ENCODE assay signal across 10 mouse cellular contexts in the genomic region with DNA sequence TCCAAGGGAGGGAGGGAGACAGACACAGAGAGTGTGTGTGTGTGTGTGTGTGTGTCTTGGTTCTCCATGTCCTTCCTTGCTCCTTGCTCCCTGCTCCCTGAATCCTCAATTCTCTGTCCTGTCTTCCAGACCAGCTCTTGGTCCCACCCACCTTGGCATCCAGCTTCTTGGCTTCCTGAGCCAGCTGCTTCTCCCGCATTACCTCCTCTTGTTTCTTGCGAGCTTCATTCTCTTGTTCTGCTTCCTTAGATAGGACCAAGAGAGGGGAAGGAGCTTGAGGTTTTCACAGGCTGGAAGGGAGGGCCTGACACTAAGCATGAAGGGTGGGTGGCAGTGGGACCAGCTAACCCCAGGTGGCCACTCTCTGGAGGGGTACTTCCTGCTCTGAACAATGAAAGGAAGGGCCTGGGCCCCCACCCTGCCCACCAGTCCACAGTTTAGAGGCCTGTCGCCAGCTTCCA. TPM values are rescaled to one million over a fixed set of nuclear protein-coding genes. Genes with fewer than 3 reads are reported as not detected.
DNase-seq lines count a peak whose midpoint lies in the region; ATAC-seq lines count a peak whose summit lies in the region.
"Had no signal": no experiment of that assay in that cellular context is flagged by ENCODE, and none has a peak within 500 bp of the region (broad histone marks: within the 10 kb centered on the region; RNA-seq: fewer than 3 reads in every experiment).

No protein-coding gene starts in this region.

- no peak for DNase-seq in hindbrain, embryonic 11.5 days (ENCODE audit: low spot score)
- DNase-seq in kidney, adult 18-20 months, result peak; percentile 46
- peak; percentile 48 for DNase-seq in lung, postnatal 25 days (ENCODE audit: low spot score)
- no peak for DNase-seq in thymus, postnatal 0 days (ENCODE audit: low spot score)
- DNase-seq: thymus, postnatal 25 days had no signal

- H3K27me3 ChIP-seq in hindbrain, embryonic 12.5 days, result no peaks in the 10 kb centered on the region
- H3K27me3 ChIP-seq in hindbrain, embryonic 11.5 days (ENCODE audit: control insufficient read depth, insufficient read depth, low read length), result no peaks in the 10 kb centered on the region
- no peaks in the 10 kb centered on the region for H3K27me3 ChIP-seq in heart, embryonic 12.5 days (replicated peaks)
- no peaks in the 10 kb centered on the region for H3K27me3 ChIP-seq in midbrain, embryonic 13.5 days

- no peak overlapping the region for H3K9ac ChIP-seq in hindbrain, embryonic 12.5 days
- H3K9ac ChIP-seq in hindbrain, embryonic 11.5 days (ENCODE audit: low read depth, low read length), result no peak overlapping the region
- no peak overlapping the region for H3K9ac ChIP-seq in heart, embryonic 12.5 days
- H3K9ac ChIP-seq in midbrain, embryonic 13.5 days (replicated peaks), result no peak overlapping the region
- H3K9ac ChIP-seq: liver, embryonic 14.5 days had no signal

- ATAC-seq in hindbrain, embryonic 12.5 days (ENCODE audit: low FRiP score), result no peak
- no peak for ATAC-seq in hindbrain, embryonic 11.5 days (ENCODE audit: low FRiP score)
- ATAC-seq in heart, embryonic 12.5 days (ENCODE audit: insufficient number of reproducible peaks, low FRiP score), result 0 out of 2 replicates have a peak, but pooled peaks have one; percentile 15
- ATAC-seq in midbrain, embryonic 13.5 days, result no peak

- no peak overlapping the region for H3K4me3 ChIP-seq in hindbrain, embryonic 12.5 days
- no peak overlapping the region for H3K4me3 ChIP-seq in hindbrain, embryonic 11.5 days (ENCODE audit: low read depth, low read length)
- no peak overlapping the region for H3K4me3 ChIP-seq in heart, embryonic 12.5 days
- no peak overlapping the region for H3K4me3 ChIP-seq in midbrain, embryonic 13.5 days (replicated peaks)

- H3K9me3 ChIP-seq in hindbrain, embryonic 12.5 days (replicated peaks), result no peaks in the 10 kb centered on the region
- H3K9me3 ChIP-seq in hindbrain, embryonic 11.5 days (ENCODE audit: control insufficient read depth, low read length), result no peaks in the 10 kb centered on the region
- no peaks in the 10 kb centered on the region for H3K9me3 ChIP-seq in heart, embryonic 12.5 days (replicated peaks)
- H3K9me3 ChIP-seq in midbrain, embryonic 13.5 days, result no peaks in the 10 kb centered on the region
- H3K9me3 ChIP-seq: G1E had no signal

- peaks cover 90% of the 10 kb centered on the region for H3K36me3 ChIP-seq in hindbrain, embryonic 12.5 days
- peaks cover 6% of the 10 kb centered on the region; the same call in 1 of the 2 replicates for H3K36me3 ChIP-seq in hindbrain, embryonic 11.5 days (ENCODE audit: control insufficient read depth, insufficient read depth, low read length)
- peaks cover 98% of the 10 kb centered on the region for H3K36me3 ChIP-seq in heart, embryonic 12.5 days
- H3K36me3 ChIP-seq in midbrain, embryonic 13.5 days, result peaks cover 93% of the 10 kb centered on the region

- 82% methylated on average over 3 of the region's 3 CpGs for WGBS in hindbrain, embryonic 12.5 days
- WGBS in hindbrain, embryonic 11.5 days, result 83% methylated on average over 3 of the region's 3 CpGs
- 61% methylated on average over 3 of the region's 3 CpGs for WGBS in heart, embryonic 12.5 days
- WGBS in midbrain, embryonic 13.5 days, result 80% methylated on average over 3 of the region's 3 CpGs

- no peaks in the 10 kb centered on the region for H3K4me1 ChIP-seq in hindbrain, embryonic 12.5 days
- H3K4me1 ChIP-seq in hindbrain, embryonic 11.5 days (replicated peaks; ENCODE audit: control insufficient read depth, insufficient read depth, low read length), result no peaks in the 10 kb centered on the region
- peaks cover 22% of the 10 kb centered on the region for H3K4me1 ChIP-seq in heart, embryonic 12.5 days (replicated peaks)
- H3K4me1 ChIP-seq in midbrain, embryonic 13.5 days (replicated peaks), result no peaks in the 10 kb centered on the region

- H3K4me2 ChIP-seq in hindbrain, embryonic 12.5 days (replicated peaks), result no peak overlapping the region
- no peak overlapping the region for H3K4me2 ChIP-seq in hindbrain, embryonic 11.5 days (replicated peaks; ENCODE audit: low read depth, low read length)
- no peak overlapping the region for H3K4me2 ChIP-seq in heart, embryonic 12.5 days
- no peak overlapping the region for H3K4me2 ChIP-seq in midbrain, embryonic 13.5 days (replicated peaks)

- H3K27ac ChIP-seq in hindbrain, embryonic 12.5 days, result peak overlapping the region; percentile 23; the same call in 1 of the 2 replicates
- H3K27ac ChIP-seq in hindbrain, embryonic 11.5 days (ENCODE audit: low read depth, low read length), result no peak overlapping the region
- H3K27ac ChIP-seq in heart, embryonic 12.5 days (ENCODE audit: poor library complexity, severe bottlenecking), result peak overlapping the region; percentile 72
- no peak overlapping the region for H3K27ac ChIP-seq in midbrain, embryonic 13.5 days
- H3K27ac ChIP-seq: liver, embryonic 14.5 days had no signal

RNA-seq across cellular contexts. Expression of gene Fam186b, which starts 23.8 kb away (rescaled TPM):
- polyA plus RNA-seq in hindbrain, embryonic 12.5 days (2016; fragmentation: Nextera tagmentation; extraction: Ambion mirVana), result 0.10 and 0.22 TPM in 2 replicates
- 0.22 and 0.29 TPM in 2 replicates for polyA plus RNA-seq in hindbrain, embryonic 11.5 days (2014; fragmentation: Nextera tagmentation; extraction: Ambion mirVana)
- 0.27 and 0.31 TPM in 2 replicates for polyA plus RNA-seq in heart, embryonic 12.5 days (2016; fragmentation: Nextera tagmentation; extraction: Ambion mirVana)
- polyA plus RNA-seq in midbrain, embryonic 13.5 days (2015; fragmentation: Nextera tagmentation; extraction: Ambion mirVana), result 0.35 TPM in 2 replicates
- 0.05 and 0.08 TPM in 2 replicates for polyA plus RNA-seq in thymus, postnatal 0 days (2015; fragmentation: Nextera tagmentation; extraction: Ambion mirVana)
- polyA plus RNA-seq: G1E had no signal

RNA-seq across cellular contexts. Expression of gene Prpf40b, which starts 24.6 kb away (rescaled TPM):
- 82.3 and 83.3 TPM in 2 replicates for polyA plus RNA-seq in hindbrain, embryonic 12.5 days (2016; fragmentation: Nextera tagmentation; extraction: Ambion mirVana)
- 41.9 and 45.7 TPM in 2 replicates for polyA plus RNA-seq in hindbrain, embryonic 11.5 days (2014; fragmentation: Nextera tagmentation; extraction: Ambion mirVana)
- 44.0 and 44.4 TPM in 2 replicates for polyA plus RNA-seq in heart, embryonic 12.5 days (2016; fragmentation: Nextera tagmentation; extraction: Ambion mirVana)
- polyA plus RNA-seq in midbrain, embryonic 13.5 days (2015; fragmentation: Nextera tagmentation; extraction: Ambion mirVana), result 115 and 125 TPM in 2 replicates
- polyA plus RNA-seq in thymus, postnatal 0 days (2015; fragmentation: Nextera tagmentation; extraction: Ambion mirVana), result 13.0 and 14.0 TPM in 2 replicates

RNA-seq across cellular contexts. Expression of gene Fmnl3, which starts 50.8 kb away (rescaled TPM):
- polyA plus RNA-seq in hindbrain, embryonic 12.5 days (2016; fragmentation: Nextera tagmentation; extraction: Ambion mirVana), result 19.7 and 23.4 TPM in 2 replicates
- 10.5 and 11.4 TPM in 2 replicates for polyA plus RNA-seq in hindbrain, embryonic 11.5 days (2014; fragmentation: Nextera tagmentation; extraction: Ambion mirVana)
- 17.2 and 21.0 TPM in 2 replicates for polyA plus RNA-seq in heart, embryonic 12.5 days (2016; fragmentation: Nextera tagmentation; extraction: Ambion mirVana)
- 8.5 and 8.7 TPM in 2 replicates for polyA plus RNA-seq in midbrain, embryonic 13.5 days (2015; fragmentation: Nextera tagmentation; extraction: Ambion mirVana)
- polyA plus RNA-seq in thymus, postnatal 0 days (2015; fragmentation: Nextera tagmentation; extraction: Ambion mirVana), result 21.2 and 22.3 TPM in 2 replicates

Comparison
In these comparisons a context has a peak if more than half of its experiments do, and no peak if none do; other contexts are left out.
1. H3K27ac ChIP-seq: peak in hindbrain, embryonic 12.5 days (single experiment) and heart, embryonic 12.5 days (single experiment); none in hindbrain, embryonic 11.5 days (single experiment) and midbrain, embryonic 13.5 days (single experiment).
2. DNase-seq: peak in kidney, adult 18-20 months (single experiment) and lung, postnatal 25 days (single experiment); none in hindbrain, embryonic 11.5 days (single experiment) and thymus, postnatal 0 days (single experiment).